Mouse (Mus musculus) heart, postnatal 0 days (tissue): Measurements from ENCODE around the gene Methig1.

ENCODE experiments used
- CTCF ChIP-seq: IDR thresholded peaks from 2 replicates; pipeline ENCODE4 v1.5.1; 2016; ENCODE audit warnings: antibody characterized with exemption, control low read depth, low read depth
- EP300 ChIP-seq: IDR thresholded peaks from 2 replicates; pipeline ENCODE4 v1.6.1; 2016; ENCODE audit warnings: antibody characterized with exemption, low read depth

DNA sequence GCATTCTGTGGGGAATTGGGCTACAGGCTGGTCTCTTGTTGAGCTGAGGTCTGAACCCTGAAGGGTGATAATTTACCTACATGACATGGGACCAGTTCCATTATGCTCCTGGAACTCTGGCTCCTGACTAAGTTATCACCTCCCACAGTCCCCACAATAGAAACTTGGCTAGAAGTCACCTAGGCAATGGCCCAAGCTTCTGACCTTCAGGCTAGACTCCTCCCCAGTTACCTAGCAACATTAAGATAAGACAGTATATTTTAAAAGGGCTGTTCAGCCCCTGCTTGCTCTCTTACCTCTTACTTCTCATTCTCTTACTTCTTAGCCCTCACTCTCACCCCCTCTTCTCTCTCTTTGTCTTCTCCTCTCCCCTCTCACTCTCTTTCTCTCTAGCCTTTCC lies 7.5 kb upstream of the Methig1 start:
- TF ChIP-seq CTCF (no peak), EP300 (no peak)
